Mouse (Mus musculus): ENCODE data around the gene Olfr1020. TPM values are rescaled to one million over a fixed set of nuclear protein-coding genes. Genes with fewer than 3 reads are reported as not detected.

The Olfr1020 gene
- polyA plus RNA-seq (2014; fragmentation: Illumina TruSeq; extraction: RNeasy Lipid Tissue Mini Kit (QIAGEN cat#74804); ENCODE audit: low read depth, low replicate concordance): not detected

GRCm38 (mm10) chr2:85846730-85847129 lies at the start of gene Olfr1020:
Olfr1020 (plus strand) TSS chr2:85847030.

GRCm38 (mm10) chr2:85802444-85802843 lies 44.4 kb upstream of the Olfr1020 start, which contains the start of gene Olfr1016:
Olfr1016 (minus strand) TSS chr2:85802544.

GRCm38 (mm10) chr2:85818179-85818578 lies 28.7 kb upstream of the Olfr1020 start, which contains the start of gene Olfr1018:
Olfr1018 (plus strand) TSS chr2:85818479.

GRCm38 (mm10) chr2:85845383-85845782 lies 1.4 kb upstream of the Olfr1020 start, which contains the start of gene Olfr1019:
Olfr1019 (minus strand) TSS chr2:85845483.

GRCm38 (mm10) chr2:85868294-85868693 lies 21.5 kb downstream of the Olfr1020 start, which contains the start of gene Olfr1022:
Olfr1022 (plus strand) TSS chr2:85868594.

GRCm38 (mm10) chr2:85885340-85885739 lies 38.5 kb downstream of the Olfr1020 start, which contains the start of gene Olfr1023:
Olfr1023 (plus strand) TSS chr2:85885640.

Other genes starting within 250 kb of the Olfr1020 start
- not detected for gene Olfr1000, start 235.1 kb upstream of the Olfr1020 start, polyA plus RNA-seq (2014; fragmentation: Illumina TruSeq; extraction: RNeasy Lipid Tissue Mini Kit (QIAGEN cat#74804); ENCODE audit: low read depth, low replicate concordance)
- gene Olfr1002, start 196.3 kb upstream of the Olfr1020 start, polyA plus RNA-seq (2014; fragmentation: Illumina TruSeq; extraction: RNeasy Lipid Tissue Mini Kit (QIAGEN cat#74804); ENCODE audit: low read depth, low replicate concordance): not detected
- not detected for gene Olfr154, start 182.6 kb upstream of the Olfr1020 start, polyA plus RNA-seq (2014; fragmentation: Illumina TruSeq; extraction: RNeasy Lipid Tissue Mini Kit (QIAGEN cat#74804); ENCODE audit: low read depth, low replicate concordance)
- not detected for gene Olfr1006, start 168.3 kb upstream of the Olfr1020 start, polyA plus RNA-seq (2014; fragmentation: Illumina TruSeq; extraction: RNeasy Lipid Tissue Mini Kit (QIAGEN cat#74804); ENCODE audit: low read depth, low replicate concordance)
- gene Olfr1008, start 157.6 kb upstream of the Olfr1020 start, polyA plus RNA-seq (2014; fragmentation: Illumina TruSeq; extraction: RNeasy Lipid Tissue Mini Kit (QIAGEN cat#74804); ENCODE audit: low read depth, low replicate concordance): not detected
- not detected for gene Olfr1009, start 131.6 kb upstream of the Olfr1020 start, polyA plus RNA-seq (2014; fragmentation: Illumina TruSeq; extraction: RNeasy Lipid Tissue Mini Kit (QIAGEN cat#74804); ENCODE audit: low read depth, low replicate concordance)
- gene Olfr1012, start 84.3 kb upstream of the Olfr1020 start, polyA plus RNA-seq (2014; fragmentation: Illumina TruSeq; extraction: RNeasy Lipid Tissue Mini Kit (QIAGEN cat#74804); ENCODE audit: low read depth, low replicate concordance): not detected
- 0.07 TPM for gene Olfr1013, start 79.9 kb upstream of the Olfr1020 start, polyA plus RNA-seq (2014; fragmentation: Illumina TruSeq; extraction: RNeasy Lipid Tissue Mini Kit (QIAGEN cat#74804); ENCODE audit: low read depth, low replicate concordance)
- gene Olfr1014, start 74.3 kb upstream of the Olfr1020 start, polyA plus RNA-seq (2014; fragmentation: Illumina TruSeq; extraction: RNeasy Lipid Tissue Mini Kit (QIAGEN cat#74804); ENCODE audit: low read depth, low replicate concordance): not detected
- gene Olfr1015, start 65.0 kb upstream of the Olfr1020 start, polyA plus RNA-seq (2014; fragmentation: Illumina TruSeq; extraction: RNeasy Lipid Tissue Mini Kit (QIAGEN cat#74804); ENCODE audit: low read depth, low replicate concordance): not detected
- not detected for gene Olfr1016, start 44.5 kb upstream of the Olfr1020 start, polyA plus RNA-seq (2014; fragmentation: Illumina TruSeq; extraction: RNeasy Lipid Tissue Mini Kit (QIAGEN cat#74804); ENCODE audit: low read depth, low replicate concordance)
- gene Olfr1018, start 28.6 kb upstream of the Olfr1020 start, polyA plus RNA-seq (2014; fragmentation: Illumina TruSeq; extraction: RNeasy Lipid Tissue Mini Kit (QIAGEN cat#74804); ENCODE audit: low read depth, low replicate concordance): not detected
- not detected for gene Olfr1019, start 1.5 kb upstream of the Olfr1020 start, polyA plus RNA-seq (2014; fragmentation: Illumina TruSeq; extraction: RNeasy Lipid Tissue Mini Kit (QIAGEN cat#74804); ENCODE audit: low read depth, low replicate concordance)
- gene Olfr1022, start 21.6 kb downstream of the Olfr1020 start, polyA plus RNA-seq (2014; fragmentation: Illumina TruSeq; extraction: RNeasy Lipid Tissue Mini Kit (QIAGEN cat#74804); ENCODE audit: low read depth, low replicate concordance): not detected
- not detected for gene Olfr1023, start 38.6 kb downstream of the Olfr1020 start, polyA plus RNA-seq (2014; fragmentation: Illumina TruSeq; extraction: RNeasy Lipid Tissue Mini Kit (QIAGEN cat#74804); ENCODE audit: low read depth, low replicate concordance)
- not detected for gene Olfr1024, start 58.0 kb downstream of the Olfr1020 start, polyA plus RNA-seq (2014; fragmentation: Illumina TruSeq; extraction: RNeasy Lipid Tissue Mini Kit (QIAGEN cat#74804); ENCODE audit: low read depth, low replicate concordance)
- gene Olfr1025-ps1, start 68.2 kb downstream of the Olfr1020 start, polyA plus RNA-seq (2014; fragmentation: Illumina TruSeq; extraction: RNeasy Lipid Tissue Mini Kit (QIAGEN cat#74804); ENCODE audit: low read depth, low replicate concordance): not detected
- not detected for gene Olfr1026, start 74.5 kb downstream of the Olfr1020 start, polyA plus RNA-seq (2014; fragmentation: Illumina TruSeq; extraction: RNeasy Lipid Tissue Mini Kit (QIAGEN cat#74804); ENCODE audit: low read depth, low replicate concordance)
- gene Olfr1028, start 103.4 kb downstream of the Olfr1020 start, polyA plus RNA-seq (2014; fragmentation: Illumina TruSeq; extraction: RNeasy Lipid Tissue Mini Kit (QIAGEN cat#74804); ENCODE audit: low read depth, low replicate concordance): not detected
- gene Olfr1029, start 126.9 kb downstream of the Olfr1020 start, polyA plus RNA-seq (2014; fragmentation: Illumina TruSeq; extraction: RNeasy Lipid Tissue Mini Kit (QIAGEN cat#74804); ENCODE audit: low read depth, low replicate concordance): 0.35 TPM
- gene Olfr1030, start 132.2 kb downstream of the Olfr1020 start, polyA plus RNA-seq (2014; fragmentation: Illumina TruSeq; extraction: RNeasy Lipid Tissue Mini Kit (QIAGEN cat#74804); ENCODE audit: low read depth, low replicate concordance): not detected
- gene Olfr1031, start 143.3 kb downstream of the Olfr1020 start, polyA plus RNA-seq (2014; fragmentation: Illumina TruSeq; extraction: RNeasy Lipid Tissue Mini Kit (QIAGEN cat#74804); ENCODE audit: low read depth, low replicate concordance): not detected
- gene Olfr1032, start 158.5 kb downstream of the Olfr1020 start, polyA plus RNA-seq (2014; fragmentation: Illumina TruSeq; extraction: RNeasy Lipid Tissue Mini Kit (QIAGEN cat#74804); ENCODE audit: low read depth, low replicate concordance): not detected
- gene Olfr1033, start 173.6 kb downstream of the Olfr1020 start, polyA plus RNA-seq (2014; fragmentation: Illumina TruSeq; extraction: RNeasy Lipid Tissue Mini Kit (QIAGEN cat#74804); ENCODE audit: low read depth, low replicate concordance): 1.5 TPM
- 0.11 TPM for gene Olfr1034, start 198.8 kb downstream of the Olfr1020 start, polyA plus RNA-seq (2014; fragmentation: Illumina TruSeq; extraction: RNeasy Lipid Tissue Mini Kit (QIAGEN cat#74804); ENCODE audit: low read depth, low replicate concordance)
- not detected for gene Olfr1036, start 227.0 kb downstream of the Olfr1020 start, polyA plus RNA-seq (2014; fragmentation: Illumina TruSeq; extraction: RNeasy Lipid Tissue Mini Kit (QIAGEN cat#74804); ENCODE audit: low read depth, low replicate concordance)
- gene Olfr1037, start 240.4 kb downstream of the Olfr1020 start, polyA plus RNA-seq (2014; fragmentation: Illumina TruSeq; extraction: RNeasy Lipid Tissue Mini Kit (QIAGEN cat#74804); ENCODE audit: low read depth, low replicate concordance): 0.15 TPM

Data from testis, adult 10 weeks (tissue).